Mouse (Mus musculus): ENCODE data around the gene 1600014C23Rik. TPM values are rescaled to one million over a fixed set of nuclear protein-coding genes. Genes with fewer than 3 reads are reported as not detected.

1600014C23Rik gene
- polyA plus RNA-seq, 1 experiment from 2014 or later, result not detected

DNA sequence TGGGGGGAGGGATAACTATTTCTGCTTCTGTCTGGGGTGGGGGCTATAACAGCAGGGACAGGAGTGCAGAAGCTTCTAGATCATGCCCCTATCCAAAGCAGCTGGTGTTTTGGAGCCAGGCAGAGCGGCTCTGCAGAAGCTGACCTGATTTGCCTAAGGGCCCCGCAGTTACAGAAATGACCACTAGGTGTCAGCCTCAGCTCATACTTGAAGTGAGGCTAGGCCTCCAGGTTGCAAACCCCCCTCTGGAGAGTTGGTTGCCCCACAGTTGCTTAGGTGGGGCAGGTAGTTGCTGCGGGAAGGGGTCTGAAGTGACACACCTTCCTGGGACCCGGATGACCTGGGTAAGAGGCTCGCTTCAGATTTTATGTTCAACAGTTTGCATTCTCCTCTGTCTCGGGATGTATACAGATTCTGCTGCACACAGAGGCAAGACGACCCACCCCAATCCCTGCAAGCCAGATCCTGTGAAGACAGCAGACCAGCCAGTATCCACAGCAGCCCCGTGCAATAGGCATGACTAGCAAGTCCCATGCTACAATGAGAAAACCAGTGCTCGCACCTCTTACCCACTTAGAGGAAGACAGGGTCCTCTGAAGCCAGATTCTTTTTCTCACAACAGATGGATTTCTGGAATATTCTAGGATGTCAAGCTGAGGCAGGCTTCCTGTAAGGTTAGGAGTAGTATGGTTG lies 2.3 kb downstream of the 1600014C23Rik start:
- no peaks in the 10 kb centered on the region for H3K36me3 ChIP-seq
- H3K27me3 ChIP-seq (ENCODE audit: low read depth, poor library complexity, severe bottlenecking), result peaks cover 30% of the 10 kb centered on the region
- H3K4me3 ChIP-seq, result no peak overlapping the region
- DNase-seq (ENCODE audit: low spot score), result peak; percentile 92
- H3K9me3 ChIP-seq (replicated peaks), result no peaks in the 10 kb centered on the region
- H3K27ac ChIP-seq, result peak overlapping the region; percentile 72; the same call in 1 of the 2 replicates
- peaks cover 82% of the 10 kb centered on the region for H3K4me1 ChIP-seq
- WGBS, result 27% methylated on average over 9 of the region's 9 CpGs

DNA sequence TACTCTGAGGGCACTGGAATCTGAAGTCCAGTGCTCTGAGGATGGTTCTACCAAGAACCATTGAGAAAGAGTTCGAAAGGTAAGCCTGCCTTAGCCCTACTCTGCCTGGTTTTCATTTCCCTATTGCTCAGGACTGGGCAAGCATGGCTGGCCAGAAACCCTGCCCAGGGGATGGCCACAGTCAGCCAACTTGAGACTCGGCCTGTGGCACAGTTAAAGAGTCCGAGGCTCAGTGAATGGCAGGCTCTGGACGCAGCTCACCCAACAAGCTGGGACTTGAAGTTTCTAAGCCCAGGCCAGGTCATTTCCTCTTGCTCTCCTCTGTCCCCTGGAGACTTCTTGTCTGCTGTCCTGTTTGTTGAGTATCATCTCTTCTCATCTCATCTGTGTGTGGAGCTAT lies 2.9 kb downstream of the 1600014C23Rik start:
- Histone ChIP-seq H3K36me3 (no peaks in the 10 kb centered on the region), H3K27ac (peak overlapping the region; percentile 72), H3K4me3 (0 out of 2 replicates have a peak overlapping the region, but pooled peaks have one; percentile 18), H3K4me1 (peaks cover 82% of the 10 kb centered on the region), H3K9me3 (replicated peaks) (no peaks in the 10 kb centered on the region), H3K27me3 (ENCODE audit: low read depth, poor library complexity, severe bottlenecking) (peaks cover 30% of the 10 kb centered on the region)
- no peak for DNase-seq (ENCODE audit: low spot score)
- 50% methylated on average over 4 of the region's 4 CpGs for WGBS

GRCm38 (mm10) chr17:45729387-45729786 lies 4.3 kb downstream of the 1600014C23Rik start:
- WGBS, result 39% methylated on average over 10 of the region's 10 CpGs
- peaks cover 74% of the 10 kb centered on the region for H3K4me1 ChIP-seq
- peak overlapping the region; percentile 72 for H3K27ac ChIP-seq
- no peaks in the 10 kb centered on the region for H3K36me3 ChIP-seq
- peaks cover 24% of the 10 kb centered on the region; the same call in 1 of the 2 replicates for H3K27me3 ChIP-seq (ENCODE audit: low read depth, poor library complexity, severe bottlenecking)
- H3K4me3 ChIP-seq, result no peak overlapping the region
- no peaks in the 10 kb centered on the region for H3K9me3 ChIP-seq (replicated peaks)
- DNase-seq (ENCODE audit: low spot score), result no peak

DNA sequence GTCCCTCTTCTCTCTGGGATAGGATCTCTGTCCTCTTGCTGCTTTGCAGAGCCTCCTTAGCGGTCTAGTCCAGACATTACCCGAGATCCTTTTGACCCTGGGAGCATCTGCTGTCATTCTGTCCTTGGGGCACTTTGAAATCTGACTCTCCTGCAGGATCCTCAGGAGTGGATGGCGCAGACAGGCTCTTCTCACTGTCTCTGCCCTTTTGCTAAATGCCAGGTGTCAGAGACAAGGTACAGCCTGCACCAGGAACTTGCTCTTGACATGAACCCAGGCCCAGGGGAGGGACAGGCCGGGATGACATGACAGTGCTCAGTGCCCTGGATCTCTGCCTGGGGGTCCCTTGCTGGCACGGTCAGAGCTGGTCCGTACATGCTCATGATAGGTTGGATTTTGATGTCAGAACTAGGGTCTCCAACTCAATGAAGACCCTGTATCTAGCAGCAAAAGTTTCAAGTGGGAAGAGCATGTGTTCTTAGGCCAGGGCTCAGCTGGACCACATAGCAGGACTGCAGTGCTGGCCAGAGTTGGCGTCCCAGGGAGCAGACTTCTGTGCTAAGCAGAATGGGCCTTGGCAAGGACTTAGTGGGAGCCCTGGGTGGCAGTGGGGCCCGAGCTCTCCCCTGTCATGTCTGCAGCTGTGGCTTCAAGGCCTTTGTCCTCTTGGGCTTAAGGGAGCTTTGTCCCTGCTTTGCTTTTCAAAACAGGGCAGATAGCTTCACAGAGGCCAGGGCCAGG lies 5.5 kb downstream of the 1600014C23Rik start:
- no peaks in the 10 kb centered on the region for H3K36me3 ChIP-seq
- no peak for DNase-seq (ENCODE audit: low spot score)
- H3K27ac ChIP-seq, result 0 out of 2 replicates have a peak overlapping the region, but pooled peaks have one; percentile 72
- peaks cover 13% of the 10 kb centered on the region; the same call in 1 of the 2 replicates for H3K27me3 ChIP-seq (ENCODE audit: low read depth, poor library complexity, severe bottlenecking)
- peaks cover 71% of the 10 kb centered on the region for H3K4me1 ChIP-seq
- H3K4me3 ChIP-seq, result no peak overlapping the region
- no peaks in the 10 kb centered on the region for H3K9me3 ChIP-seq (replicated peaks)
- WGBS, result 41% methylated on average over 8 of the region's 8 CpGs

DNA sequence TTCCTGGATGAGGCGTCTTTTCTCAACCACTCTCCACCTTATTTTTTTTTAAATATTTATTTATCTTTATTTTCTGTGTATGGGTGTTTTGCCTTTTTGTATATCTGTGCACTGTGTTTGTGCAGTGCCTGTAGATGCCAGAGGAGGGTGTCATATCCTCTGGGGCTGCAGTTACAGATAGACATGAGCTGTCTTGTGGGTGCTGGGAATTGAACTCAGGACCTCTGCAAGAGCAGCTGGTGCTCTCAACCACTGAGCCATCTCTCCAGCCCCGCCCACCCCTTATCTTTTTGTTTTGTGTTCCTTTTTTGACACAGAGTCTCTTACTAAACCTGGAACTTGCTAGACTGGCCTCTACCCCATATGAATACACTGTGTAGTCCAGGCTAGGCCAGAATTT lies 6.2 kb downstream of the 1600014C23Rik start:
- Histone ChIP-seq H3K36me3 (no peaks in the 10 kb centered on the region), H3K4me1 (peaks cover 66% of the 10 kb centered on the region), H3K27me3 (ENCODE audit: low read depth, poor library complexity, severe bottlenecking) (peaks cover 9% of the 10 kb centered on the region; the same call in 1 of the 2 replicates), H3K27ac (no peak overlapping the region), H3K4me3 (no peak overlapping the region), H3K9me3 (replicated peaks) (no peaks in the 10 kb centered on the region)
- 88% methylated on average over 2 of the region's 2 CpGs for WGBS
- DNase-seq (ENCODE audit: low spot score), result no peak

DNA sequence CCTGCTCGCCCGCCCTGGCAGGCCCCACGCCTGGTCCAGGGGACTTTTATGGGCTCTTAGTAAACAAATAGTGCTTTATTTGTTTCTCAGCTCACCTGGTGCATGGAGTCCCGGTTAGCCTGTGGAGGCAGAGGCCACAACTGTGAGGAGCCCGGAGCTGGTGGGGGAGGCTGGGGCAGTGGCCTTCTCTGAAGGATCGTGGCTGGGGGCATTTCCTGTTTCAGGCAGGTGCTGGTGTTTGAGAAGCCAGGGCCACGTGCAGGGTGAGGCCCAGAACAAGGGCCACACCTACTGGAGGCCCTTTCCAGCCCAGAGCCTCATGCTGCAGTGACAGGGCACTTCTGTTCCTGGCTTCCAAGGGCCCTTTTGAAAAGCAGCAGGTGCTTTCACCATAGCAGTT lies 7.4 kb downstream of the 1600014C23Rik start:
- no peaks in the 10 kb centered on the region for H3K9me3 ChIP-seq (replicated peaks)
- WGBS, result 53% methylated on average over 7 of the region's 7 CpGs
- peak overlapping the region; percentile 53 for H3K27ac ChIP-seq
- no peaks in the 10 kb centered on the region for H3K36me3 ChIP-seq
- peaks cover 9% of the 10 kb centered on the region; the same call in 1 of the 2 replicates for H3K27me3 ChIP-seq (ENCODE audit: low read depth, poor library complexity, severe bottlenecking)
- H3K4me3 ChIP-seq, result no peak overlapping the region
- DNase-seq (ENCODE audit: low spot score), result no peak
- peaks cover 57% of the 10 kb centered on the region for H3K4me1 ChIP-seq

DNA sequence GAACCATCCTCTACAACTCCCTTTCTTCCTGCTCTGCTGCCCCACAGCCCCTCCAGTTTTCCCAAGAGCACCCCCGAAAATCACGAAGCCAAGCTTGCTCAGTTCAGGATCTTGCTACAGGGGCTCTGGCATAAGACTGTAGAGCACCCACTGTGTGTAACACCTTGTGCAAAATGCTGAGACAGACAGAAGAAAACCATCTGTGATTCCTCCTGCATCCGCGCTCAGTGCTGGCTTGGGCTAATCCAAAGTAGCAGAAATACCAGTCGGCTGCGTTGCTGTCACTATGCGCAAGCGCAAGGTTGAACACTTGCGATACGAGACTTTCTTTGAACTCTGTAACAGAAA lies 9.1 kb downstream of the 1600014C23Rik start:
- peaks cover 7% of the 10 kb centered on the region; the same call in 1 of the 2 replicates for H3K27me3 ChIP-seq (ENCODE audit: low read depth, poor library complexity, severe bottlenecking)
- H3K4me3 ChIP-seq, result peak overlapping the region; percentile 54; the same call in 1 of the 2 replicates
- peak overlapping the region; percentile 89 for H3K27ac ChIP-seq

GRCm38 (mm10) chr17:45723732-45724573 lies 9.7 kb downstream of the 1600014C23Rik start:
- Histone ChIP-seq H3K4me3 (peak overlapping the region; percentile 54), H3K27me3 (ENCODE audit: low read depth, poor library complexity, severe bottlenecking) (peaks cover 2% of the 10 kb centered on the region; the same call in 1 of the 2 replicates), H3K36me3 (no peaks in the 10 kb centered on the region), H3K27ac (peak overlapping the region; percentile 89), H3K9me3 (replicated peaks) (no peaks in the 10 kb centered on the region), H3K4me1 (peaks cover 34% of the 10 kb centered on the region)
- WGBS, result 7% methylated on average over 25 of the region's 25 CpGs
- peak; percentile 94 for DNase-seq (ENCODE audit: low spot score)

More for the DNA sequence above, 9.1 kb downstream of the 1600014C23Rik start:
- Histone ChIP-seq H3K36me3 (no peaks in the 10 kb centered on the region), H3K9me3 (replicated peaks) (no peaks in the 10 kb centered on the region), H3K4me1 (peaks cover 40% of the 10 kb centered on the region)
- DNase-seq (ENCODE audit: low spot score), result no peak
- WGBS, result 84% methylated on average over 10 of the region's 10 CpGs

- Histone ChIP-seq H3K4me3 (no peak overlapping the region), H3K9me3 (replicated peaks) (no peaks in the 10 kb centered on the region), H3K4me1 (peaks cover 3% of the 10 kb centered on the region), H3K27ac (no peak overlapping the region), H3K27me3 (ENCODE audit: low read depth, poor library complexity, severe bottlenecking) (no peaks in the 10 kb centered on the region), H3K36me3 (no peaks in the 10 kb centered on the region)
- DNase-seq (ENCODE audit: low spot score), result peak; percentile 67
- 12% methylated on average over 10 of the region's 10 CpGs for WGBS
These were observed 15.3 kb downstream of the 1600014C23Rik start for GRCm38 (mm10) chr17:45718323-45718722.

GRCm38 (mm10) chr17:45711525-45711924 lies 22.1 kb downstream of the 1600014C23Rik start:
- H3K27ac ChIP-seq, result no peak overlapping the region
- H3K27me3 ChIP-seq (ENCODE audit: low read depth, poor library complexity, severe bottlenecking), result no peaks in the 10 kb centered on the region
- no peaks in the 10 kb centered on the region for H3K36me3 ChIP-seq
- H3K9me3 ChIP-seq (replicated peaks), result no peaks in the 10 kb centered on the region
- H3K4me1 ChIP-seq, result peaks cover 5% of the 10 kb centered on the region; the same call in 1 of the 2 replicates
- no peak for DNase-seq (ENCODE audit: low spot score)
- no peak overlapping the region for H3K4me3 ChIP-seq
- 55% methylated on average over 3 of the region's 3 CpGs for WGBS

DNA sequence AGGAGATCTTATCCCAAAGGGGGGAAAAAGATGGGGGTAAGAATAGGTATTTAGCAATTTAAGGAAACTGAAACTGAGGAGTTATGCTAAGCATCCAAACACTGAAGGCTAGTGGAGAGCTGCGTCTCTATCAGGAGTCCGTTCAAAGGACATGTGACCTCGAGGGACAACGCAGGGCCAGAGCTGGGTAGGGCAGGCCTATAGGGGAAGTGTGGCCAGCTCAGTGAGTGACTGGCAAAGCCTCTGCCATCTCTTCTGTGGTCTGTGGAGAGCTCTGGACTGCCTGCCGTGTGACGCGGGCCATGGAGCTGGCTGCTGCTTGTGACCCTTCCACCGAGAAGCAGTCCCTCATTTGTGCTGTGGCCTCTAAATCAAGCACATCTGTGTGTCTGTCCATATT lies 23.2 kb downstream of the 1600014C23Rik start:
- no peaks in the 10 kb centered on the region for H3K36me3 ChIP-seq
- H3K4me1 ChIP-seq, result peaks cover 5% of the 10 kb centered on the region; the same call in 1 of the 2 replicates
- no peak for DNase-seq (ENCODE audit: low spot score)
- H3K9me3 ChIP-seq (replicated peaks), result no peaks in the 10 kb centered on the region
- 76% methylated on average over 8 of the region's 8 CpGs for WGBS
- no peaks in the 10 kb centered on the region for H3K27me3 ChIP-seq (ENCODE audit: low read depth, poor library complexity, severe bottlenecking)
- no peak overlapping the region for H3K27ac ChIP-seq
- no peak overlapping the region for H3K4me3 ChIP-seq

DNA sequence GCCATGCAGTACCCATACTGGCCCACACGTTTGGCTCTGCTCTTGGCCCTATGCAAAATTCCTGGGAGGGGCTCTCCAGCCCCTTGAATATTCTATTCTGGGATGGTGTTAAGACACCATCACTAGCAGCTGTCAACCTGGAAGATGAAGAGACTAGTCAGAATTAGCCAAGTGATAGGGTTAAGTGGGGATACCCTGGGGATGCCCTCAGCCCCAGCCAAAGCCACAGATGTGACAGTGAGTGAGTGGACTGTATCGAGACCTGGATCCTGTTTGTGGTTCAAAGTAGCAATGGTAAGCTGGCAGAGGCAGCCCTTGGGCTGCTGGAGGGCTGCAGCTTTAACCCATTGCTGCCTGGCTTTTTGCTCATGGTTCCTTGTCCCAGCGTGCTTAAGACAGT lies 23.8 kb downstream of the 1600014C23Rik start:
- Histone ChIP-seq H3K4me3 (no peak overlapping the region), H3K9me3 (replicated peaks) (no peaks in the 10 kb centered on the region), H3K4me1 (peaks cover 5% of the 10 kb centered on the region; the same call in 1 of the 2 replicates), H3K27me3 (ENCODE audit: low read depth, poor library complexity, severe bottlenecking) (no peaks in the 10 kb centered on the region), H3K36me3 (no peaks in the 10 kb centered on the region), H3K27ac (no peak overlapping the region)
- WGBS, result 43% methylated on average over 3 of the region's 3 CpGs
- DNase-seq (ENCODE audit: low spot score), result no peak

Data from limb, embryonic 10.5 days (tissue).